Mouse (Mus musculus) E14TG2a.4 (cell line): ENCODE data around the gene Nt5c2.

Experiments
- CTCF ChIP-seq: conservative IDR thresholded peaks from 2 replicates; pipeline ENCODE4 v1.5.1; 2014; ENCODE audit warnings: low read length
- NANOG ChIP-seq: IDR thresholded peaks from 2 replicates; pipeline ENCODE4 v1.6.1; 2014; ENCODE audit warnings: borderline replicate concordance, low read length, mixed read lengths
- POU5F1 ChIP-seq: IDR thresholded peaks from 2 replicates; pipeline ENCODE4 v1.6.1; 2014; ENCODE audit warnings: low read length, borderline replicate concordance

DNA sequence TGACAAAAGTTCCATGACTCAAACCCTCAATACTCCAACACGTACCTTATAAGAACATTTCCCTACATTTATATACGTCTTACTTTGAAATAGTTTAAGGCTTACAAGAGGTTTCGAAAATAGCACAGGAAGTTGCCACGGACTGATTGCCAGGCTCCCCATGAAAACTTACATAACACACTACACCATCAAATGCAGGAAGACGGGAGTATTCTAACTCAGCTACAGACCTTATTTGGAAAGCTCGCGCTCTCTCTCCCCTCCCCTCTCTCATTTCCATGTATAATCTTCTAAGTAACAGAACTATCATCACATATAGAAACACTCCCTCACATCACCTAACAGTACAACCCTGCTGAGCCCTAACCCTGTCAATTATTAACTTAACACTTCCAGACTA is 5.5 kb downstream of the Nt5c2 start:
- no peak for TF ChIP-seq CTCF
- no peak for TF ChIP-seq POU5F1
- TF ChIP-seq NANOG, result no peak
